Mouse (Mus musculus): ENCODE measurements around the gene Mylpf. TPM values are rescaled to one million over a fixed set of nuclear protein-coding genes. Genes with fewer than 3 reads are reported as not detected.

Gene Mylpf
- polyA plus RNA-seq, 1 experiment from 2014 or later, result 26.5 TPM

DNA sequence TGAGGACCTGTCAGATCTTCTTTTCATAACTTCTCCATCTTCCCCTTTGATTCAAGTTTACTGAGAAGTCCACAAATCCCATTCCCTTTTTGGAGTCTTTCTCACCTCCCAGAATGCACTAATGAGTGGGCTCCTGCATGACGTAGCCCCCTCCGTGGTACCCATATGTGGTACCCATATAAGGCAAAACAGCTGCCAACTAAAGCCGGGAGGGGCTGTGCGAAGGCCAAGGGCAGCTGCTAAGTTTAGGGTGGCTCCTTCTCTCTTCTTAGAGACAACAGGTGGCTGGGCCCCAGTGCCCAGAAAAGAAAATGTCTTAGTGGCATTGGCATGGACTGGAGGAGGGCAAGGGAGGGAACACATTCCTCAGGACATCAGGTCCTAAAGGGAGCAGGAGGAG is 1.6 kb downstream of the Mylpf start:
- Histone ChIP-seq H3K9ac (ENCODE audit: low read depth, low read length) (no peak overlapping the region), H3K4me1 (replicated peaks; ENCODE audit: control insufficient read depth, insufficient read depth, low read length) (peaks cover 6% of the 10 kb centered on the region; the same call in 1 of the 2 replicates), H3K27me3 (ENCODE audit: control insufficient read depth, insufficient read depth, low read length) (peaks cover 10% of the 10 kb centered on the region; the same call in 1 of the 2 replicates), H3K4me3 (ENCODE audit: low read depth, low read length) (no peak overlapping the region), H3K27ac (ENCODE audit: low read depth, low read length) (no peak overlapping the region), H3K9me3 (ENCODE audit: control insufficient read depth, low read length) (no peaks in the 10 kb centered on the region), H3K4me2 (replicated peaks; ENCODE audit: low read depth, low read length) (no peak overlapping the region), H3K36me3 (ENCODE audit: control insufficient read depth, insufficient read depth, low read length) (no peaks in the 10 kb centered on the region)
- DNase-seq (ENCODE audit: low spot score) (no peak), ATAC-seq (ENCODE audit: low FRiP score) (no peak)
- WGBS, result 97% methylated on average over 4 of the region's 4 CpGs

DNA sequence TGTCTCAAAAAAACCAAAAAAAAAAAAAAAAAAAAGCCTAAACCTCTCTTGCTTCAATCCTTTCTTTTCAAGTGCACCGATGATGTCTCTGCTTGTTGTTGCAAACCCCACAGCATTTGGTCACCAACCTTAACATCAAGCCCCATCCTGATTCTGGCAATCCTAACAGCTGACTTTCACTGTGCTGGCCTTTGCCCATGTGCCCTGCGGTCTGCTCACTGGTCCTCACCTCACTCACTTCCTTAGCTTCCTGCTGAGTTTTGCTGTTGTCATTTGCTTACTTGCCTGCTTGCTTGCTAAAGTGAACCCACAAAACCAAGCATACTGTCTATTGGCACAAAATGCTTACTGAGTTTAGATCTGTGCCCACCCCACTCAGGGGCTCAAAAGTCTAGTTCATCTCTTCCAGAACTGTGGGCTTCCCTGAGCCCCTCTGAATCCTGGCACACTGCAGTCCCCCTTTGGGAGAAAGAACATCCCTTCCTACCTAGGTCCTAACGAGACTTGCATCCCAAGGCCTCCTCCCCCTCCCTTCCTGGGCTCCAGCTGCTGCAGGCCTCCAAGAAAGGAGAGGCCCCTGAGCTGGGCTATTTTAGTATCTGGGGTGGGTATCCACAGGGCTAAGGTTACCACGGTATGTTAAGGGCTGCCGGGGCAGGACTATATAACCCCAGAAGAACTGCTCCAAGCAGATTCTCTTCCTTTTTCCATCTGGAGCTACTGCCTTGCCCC is 2.5 kb downstream of the Mylpf start:
- H3K9ac ChIP-seq (ENCODE audit: low read depth, low read length), result no peak overlapping the region
- no peak overlapping the region for H3K4me3 ChIP-seq (ENCODE audit: low read depth, low read length)
- no peak overlapping the region for H3K27ac ChIP-seq (ENCODE audit: low read depth, low read length)
- no peaks in the 10 kb centered on the region for H3K9me3 ChIP-seq (ENCODE audit: control insufficient read depth, low read length)
- H3K27me3 ChIP-seq (ENCODE audit: control insufficient read depth, insufficient read depth, low read length), result peaks cover 10% of the 10 kb centered on the region; the same call in 1 of the 2 replicates
- 79% methylated on average over 5 of the region's 5 CpGs for WGBS
- peaks cover 6% of the 10 kb centered on the region; the same call in 1 of the 2 replicates for H3K4me1 ChIP-seq (replicated peaks; ENCODE audit: control insufficient read depth, insufficient read depth, low read length)
- no peaks in the 10 kb centered on the region for H3K36me3 ChIP-seq (ENCODE audit: control insufficient read depth, insufficient read depth, low read length)
- DNase-seq (ENCODE audit: low spot score) (no peak), ATAC-seq (ENCODE audit: low FRiP score) (no peak)
- H3K4me2 ChIP-seq (replicated peaks; ENCODE audit: low read depth, low read length), result no peak overlapping the region

DNA sequence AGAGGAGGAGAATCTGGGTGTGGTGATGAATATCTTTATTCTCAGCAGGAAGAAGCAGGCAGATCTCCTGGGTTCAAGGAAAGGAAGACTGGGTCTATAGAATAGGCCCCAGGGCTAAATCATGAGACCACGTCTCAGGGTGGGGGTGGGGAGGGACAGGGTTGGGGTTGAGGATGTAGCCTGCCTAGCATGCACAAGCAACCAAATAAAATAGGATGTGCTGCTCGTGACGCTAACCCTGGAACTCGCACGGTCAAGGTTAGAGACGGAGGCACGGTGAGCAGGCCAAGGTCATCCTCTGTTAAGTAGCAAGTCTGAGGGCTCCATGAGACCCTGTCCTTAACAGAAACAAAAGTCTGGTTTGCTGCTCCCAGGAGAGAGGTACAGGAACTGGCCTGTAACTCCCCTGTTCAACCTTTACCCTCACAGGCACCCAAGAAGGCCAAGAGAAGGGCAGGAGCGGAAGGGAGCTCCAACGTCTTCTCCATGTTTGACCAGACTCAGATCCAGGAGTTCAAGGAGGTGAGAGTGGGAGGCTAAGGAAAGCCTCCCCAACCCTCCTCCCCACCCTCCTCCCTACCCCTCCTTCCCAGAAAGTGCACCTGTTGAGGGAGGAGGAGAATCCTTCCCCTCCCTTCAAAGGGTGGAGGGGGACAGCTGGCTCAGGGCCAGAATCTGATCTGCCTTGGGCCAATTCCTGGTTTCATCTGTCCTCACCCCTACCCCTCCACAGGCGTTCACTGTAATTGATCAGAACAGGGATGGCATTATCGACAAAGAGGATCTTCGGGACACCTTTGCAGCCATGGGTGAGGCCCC is 4.0 kb downstream of the Mylpf start:
- Histone ChIP-seq H3K4me2 (replicated peaks; ENCODE audit: low read depth, low read length) (no peak overlapping the region), H3K9ac (ENCODE audit: low read depth, low read length) (no peak overlapping the region), H3K27me3 (ENCODE audit: control insufficient read depth, insufficient read depth, low read length) (peaks cover 10% of the 10 kb centered on the region; the same call in 1 of the 2 replicates), H3K4me3 (ENCODE audit: low read depth, low read length) (no peak overlapping the region), H3K36me3 (ENCODE audit: control insufficient read depth, insufficient read depth, low read length) (no peaks in the 10 kb centered on the region), H3K27ac (ENCODE audit: low read depth, low read length) (no peak overlapping the region), H3K4me1 (replicated peaks; ENCODE audit: control insufficient read depth, insufficient read depth, low read length) (no peaks in the 10 kb centered on the region), H3K9me3 (ENCODE audit: control insufficient read depth, low read length) (no peaks in the 10 kb centered on the region)
- DNase-seq (ENCODE audit: low spot score), result no peak
- no peak for ATAC-seq (ENCODE audit: low FRiP score)
- WGBS, result 88% methylated on average over 12 of the region's 12 CpGs

DNA sequence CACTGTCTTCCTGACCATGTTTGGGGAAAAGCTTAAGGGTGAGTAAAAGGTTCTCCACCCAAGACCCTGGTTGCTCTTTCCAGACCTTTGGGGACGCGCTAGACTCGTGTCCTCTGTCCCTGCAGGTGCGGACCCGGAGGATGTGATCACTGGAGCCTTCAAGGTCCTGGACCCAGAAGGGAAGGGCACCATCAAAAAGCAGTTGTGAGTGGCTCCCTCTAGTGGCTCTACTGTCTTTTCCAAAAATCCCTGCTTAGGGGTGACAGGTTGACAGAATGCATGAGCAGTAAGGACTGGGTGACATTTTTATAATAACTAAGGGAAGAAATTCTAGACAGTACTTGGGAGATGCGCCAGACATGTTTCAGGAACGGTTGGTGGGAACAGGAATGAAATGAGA is 4.8 kb downstream of the Mylpf start:
- H3K27ac ChIP-seq (ENCODE audit: low read depth, low read length), result no peak overlapping the region
- H3K4me3 ChIP-seq (ENCODE audit: low read depth, low read length), result no peak overlapping the region
- ATAC-seq (ENCODE audit: low FRiP score) (no peak), DNase-seq (ENCODE audit: low spot score) (peak; percentile 65)
- H3K4me1 ChIP-seq (replicated peaks; ENCODE audit: control insufficient read depth, insufficient read depth, low read length), result no peaks in the 10 kb centered on the region
- no peak overlapping the region for H3K9ac ChIP-seq (ENCODE audit: low read depth, low read length)
- no peaks in the 10 kb centered on the region for H3K9me3 ChIP-seq (ENCODE audit: control insufficient read depth, low read length)
- WGBS, result 41% methylated on average over 7 of the region's 7 CpGs
- H3K36me3 ChIP-seq (ENCODE audit: control insufficient read depth, insufficient read depth, low read length), result no peaks in the 10 kb centered on the region
- no peak overlapping the region for H3K4me2 ChIP-seq (replicated peaks; ENCODE audit: low read depth, low read length)
- peaks cover 10% of the 10 kb centered on the region; the same call in 1 of the 2 replicates for H3K27me3 ChIP-seq (ENCODE audit: control insufficient read depth, insufficient read depth, low read length)

DNA sequence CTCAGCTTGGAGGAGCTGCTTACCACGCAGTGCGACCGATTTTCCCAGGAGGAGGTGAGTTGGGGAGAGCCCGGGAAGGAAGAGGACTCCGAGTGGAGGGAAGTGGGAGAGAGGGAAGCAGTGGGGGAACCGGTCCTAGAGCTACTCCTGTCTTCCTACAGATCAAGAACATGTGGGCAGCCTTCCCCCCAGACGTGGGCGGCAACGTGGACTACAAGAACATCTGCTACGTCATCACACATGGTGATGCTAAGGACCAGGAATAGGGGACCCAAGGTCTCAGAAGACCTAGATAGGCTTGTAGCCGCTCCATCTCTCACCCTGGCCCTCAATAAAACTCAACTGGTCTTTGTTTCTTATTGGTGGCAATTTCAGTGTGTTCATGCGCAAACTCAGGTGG is 5.2 kb downstream of the Mylpf start:
- Histone ChIP-seq H3K4me3 (ENCODE audit: low read depth, low read length) (no peak overlapping the region), H3K4me1 (replicated peaks; ENCODE audit: control insufficient read depth, insufficient read depth, low read length) (no peaks in the 10 kb centered on the region), H3K9ac (ENCODE audit: low read depth, low read length) (no peak overlapping the region; the same call in 1 of the 2 replicates), H3K36me3 (ENCODE audit: control insufficient read depth, insufficient read depth, low read length) (no peaks in the 10 kb centered on the region), H3K27ac (ENCODE audit: low read depth, low read length) (no peak overlapping the region), H3K9me3 (ENCODE audit: control insufficient read depth, low read length) (no peaks in the 10 kb centered on the region), H3K27me3 (ENCODE audit: control insufficient read depth, insufficient read depth, low read length) (peaks cover 10% of the 10 kb centered on the region; the same call in 1 of the 2 replicates), H3K4me2 (replicated peaks; ENCODE audit: low read depth, low read length) (no peak overlapping the region)
- ATAC-seq (ENCODE audit: low FRiP score) (no peak), DNase-seq (ENCODE audit: low spot score) (peak; percentile 3)
- 47% methylated on average over 12 of the region's 12 CpGs for WGBS

DNA sequence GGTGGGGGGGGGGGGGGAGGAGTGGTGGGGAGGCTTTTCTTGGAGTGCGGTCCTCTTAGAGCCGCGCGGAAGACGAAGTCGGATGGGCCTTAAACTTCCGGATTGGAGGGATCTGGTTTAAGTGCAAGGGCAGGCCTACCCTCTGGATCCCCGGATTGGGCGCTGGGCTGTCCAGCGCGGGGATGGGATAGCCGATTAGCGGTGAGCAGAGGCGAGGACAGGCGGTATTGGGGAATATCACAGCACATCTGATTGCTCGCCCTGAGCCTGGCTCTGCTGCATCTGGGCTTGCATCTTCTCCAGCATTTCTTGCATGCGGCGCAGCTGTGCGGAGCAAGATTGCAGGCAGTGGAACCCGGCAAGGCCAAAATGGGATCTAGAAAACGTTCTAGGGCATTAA is 5.8 kb downstream of the Mylpf start:
- Histone ChIP-seq H3K36me3 (ENCODE audit: control insufficient read depth, insufficient read depth, low read length) (no peaks in the 10 kb centered on the region), H3K27me3 (ENCODE audit: control insufficient read depth, insufficient read depth, low read length) (peaks cover 10% of the 10 kb centered on the region; the same call in 1 of the 2 replicates), H3K4me3 (ENCODE audit: low read depth, low read length) (no peak overlapping the region), H3K9ac (ENCODE audit: low read depth, low read length) (no peak overlapping the region), H3K9me3 (ENCODE audit: control insufficient read depth, low read length) (no peaks in the 10 kb centered on the region), H3K4me2 (replicated peaks; ENCODE audit: low read depth, low read length) (no peak overlapping the region), H3K27ac (ENCODE audit: low read depth, low read length) (no peak overlapping the region), H3K4me1 (replicated peaks; ENCODE audit: control insufficient read depth, insufficient read depth, low read length) (no peaks in the 10 kb centered on the region)
- 27% methylated on average over 21 of the region's 21 CpGs for WGBS
- DNase-seq (ENCODE audit: low spot score), result no peak
- ATAC-seq (ENCODE audit: low FRiP score), result no peak

DNA sequence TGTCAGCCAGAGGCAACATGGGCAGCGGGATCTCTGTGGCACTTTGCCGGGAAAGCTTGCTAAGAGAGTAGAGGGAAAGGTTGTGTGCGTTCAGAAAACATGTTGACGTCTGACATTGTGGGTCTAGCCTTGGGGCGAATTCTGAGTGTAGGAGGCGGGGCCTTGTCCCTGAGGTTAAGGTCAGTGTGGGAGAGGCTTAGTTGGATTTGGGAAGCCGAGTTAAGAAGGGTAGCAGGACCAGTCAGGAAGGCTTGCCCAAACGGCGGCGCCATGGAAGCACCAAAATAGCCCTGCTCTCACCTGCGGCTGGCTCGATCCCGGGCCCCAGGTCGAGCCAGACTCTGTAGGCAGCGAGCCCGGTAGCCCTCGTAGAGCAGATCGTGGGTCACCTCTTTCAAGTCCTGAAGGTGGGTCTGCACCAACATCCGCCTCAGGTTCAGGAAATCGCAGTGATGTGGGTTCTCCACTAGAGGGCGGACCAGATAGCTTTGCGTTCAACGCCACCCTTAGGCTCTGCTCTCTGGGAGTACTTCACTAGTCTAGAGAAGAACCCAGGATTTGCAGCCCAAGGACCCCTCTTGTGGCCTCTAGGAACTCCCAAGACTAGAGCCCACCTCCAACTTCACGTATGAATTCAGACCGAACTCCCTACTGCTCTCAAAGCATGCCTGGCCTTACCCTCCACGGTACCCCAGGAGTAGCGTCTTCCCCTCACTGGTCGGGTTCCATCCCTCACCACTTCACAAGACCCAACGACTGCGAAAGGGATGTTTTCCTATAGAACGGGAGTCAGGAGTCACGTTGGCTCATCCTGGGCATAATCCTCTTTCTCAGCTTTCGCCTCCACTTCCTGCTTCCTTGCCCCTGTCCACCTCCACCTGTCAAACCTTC is 6.5 kb downstream of the Mylpf start:
- H3K36me3 ChIP-seq (ENCODE audit: control insufficient read depth, insufficient read depth, low read length), result no peaks in the 10 kb centered on the region
- 22% methylated on average over 33 of the region's 33 CpGs for WGBS
- H3K4me1 ChIP-seq (replicated peaks; ENCODE audit: control insufficient read depth, insufficient read depth, low read length), result no peaks in the 10 kb centered on the region
- H3K9me3 ChIP-seq (ENCODE audit: control insufficient read depth, low read length), result no peaks in the 10 kb centered on the region
- H3K4me2 ChIP-seq (replicated peaks; ENCODE audit: low read depth, low read length), result peak overlapping the region; percentile 25; the same call in 1 of the 2 replicates
- H3K9ac ChIP-seq (ENCODE audit: low read depth, low read length), result no peak overlapping the region
- 0 out of 2 replicates have a peak overlapping the region, but pooled peaks have one; percentile 13 for H3K4me3 ChIP-seq (ENCODE audit: low read depth, low read length)
- H3K27ac ChIP-seq (ENCODE audit: low read depth, low read length), result no peak overlapping the region
- DNase-seq (ENCODE audit: low spot score) (peak; percentile 79), ATAC-seq (ENCODE audit: low FRiP score) (no peak)
- H3K27me3 ChIP-seq (ENCODE audit: control insufficient read depth, insufficient read depth, low read length), result peaks cover 10% of the 10 kb centered on the region; the same call in 1 of the 2 replicates

DNA sequence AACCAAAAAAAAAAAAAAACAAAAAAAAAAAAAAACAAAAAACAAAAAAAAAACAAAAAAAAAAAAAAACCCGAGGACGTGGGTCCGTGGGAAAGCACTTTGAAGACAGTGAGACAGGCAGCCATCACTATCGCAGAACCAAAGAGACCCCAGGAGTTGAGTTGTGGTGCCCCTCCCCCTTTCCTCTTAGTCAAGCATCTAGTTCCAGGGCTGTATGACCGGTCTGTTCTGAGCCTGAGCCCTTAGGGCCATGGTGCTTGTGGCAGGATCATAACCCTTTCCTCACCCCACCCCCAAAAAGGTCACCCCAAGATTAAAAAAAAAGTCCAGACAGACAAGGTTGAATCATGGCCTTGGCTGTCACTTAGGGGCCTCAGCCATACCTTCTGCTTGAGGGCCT is 7.6 kb downstream of the Mylpf start:
- H3K9me3 ChIP-seq (ENCODE audit: control insufficient read depth, low read length), result no peaks in the 10 kb centered on the region
- no peak overlapping the region for H3K4me2 ChIP-seq (replicated peaks; ENCODE audit: low read depth, low read length)
- H3K36me3 ChIP-seq (ENCODE audit: control insufficient read depth, insufficient read depth, low read length), result no peaks in the 10 kb centered on the region
- no peaks in the 10 kb centered on the region for H3K4me1 ChIP-seq (replicated peaks; ENCODE audit: control insufficient read depth, insufficient read depth, low read length)
- DNase-seq (ENCODE audit: low spot score) (no peak), ATAC-seq (ENCODE audit: low FRiP score) (no peak)
- 90% methylated on average over 5 of the region's 5 CpGs for WGBS
- H3K4me3 ChIP-seq (ENCODE audit: low read depth, low read length), result no peak overlapping the region
- H3K27ac ChIP-seq (ENCODE audit: low read depth, low read length), result no peak overlapping the region
- H3K9ac ChIP-seq (ENCODE audit: low read depth, low read length), result no peak overlapping the region
- H3K27me3 ChIP-seq (ENCODE audit: control insufficient read depth, insufficient read depth, low read length), result peaks cover 10% of the 10 kb centered on the region; the same call in 1 of the 2 replicates

All from hindbrain, embryonic 11.5 days (tissue).